Mouse (Mus musculus): ENCODE results near the gene 9430007A20Rik.
"Not testable (repeated sequence)": the region's sequence is repeated elsewhere in the genome, so short reads cannot be mapped to it uniquely, and the experiment has no call there.

Gene 9430007A20Rik

DNA sequence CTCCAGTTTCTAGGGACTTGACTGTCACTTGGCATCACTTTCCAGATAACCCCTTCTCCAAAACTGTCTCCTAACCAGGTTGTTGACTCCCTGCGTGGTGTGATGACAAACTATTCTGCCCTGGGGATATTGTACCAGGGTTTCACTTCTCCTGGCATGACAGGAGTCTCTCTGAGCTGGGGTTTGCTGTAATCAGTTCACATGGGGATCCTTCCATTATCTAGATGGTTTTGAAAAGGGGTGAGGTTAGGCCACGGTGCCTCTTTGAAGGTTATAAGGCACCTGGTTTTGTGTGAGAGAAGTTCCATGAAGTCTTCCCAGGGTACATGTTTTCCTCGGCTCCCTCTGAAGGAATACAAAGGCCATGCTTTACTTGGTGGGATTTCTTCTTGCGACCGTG lies at the start of gene 9430007A20Rik:
TSS of gene 9430007A20Rik (plus strand) at position 301 of the 400 bp plus-strand sequence.
- in situ Hi-C loops (cut with MboI, MseI), result no loop called here

GRCm38 (mm10) chr4:144493331-144493730 lies 26.3 kb upstream of the 9430007A20Rik start:
- in situ Hi-C loops (cut with MboI, MseI), result no loop called here

GRCm38 (mm10) chr4:144506518-144506917 lies 13.1 kb upstream of the 9430007A20Rik start:
- in situ Hi-C loops (cut with MboI, MseI), result no loop called here

DNA sequence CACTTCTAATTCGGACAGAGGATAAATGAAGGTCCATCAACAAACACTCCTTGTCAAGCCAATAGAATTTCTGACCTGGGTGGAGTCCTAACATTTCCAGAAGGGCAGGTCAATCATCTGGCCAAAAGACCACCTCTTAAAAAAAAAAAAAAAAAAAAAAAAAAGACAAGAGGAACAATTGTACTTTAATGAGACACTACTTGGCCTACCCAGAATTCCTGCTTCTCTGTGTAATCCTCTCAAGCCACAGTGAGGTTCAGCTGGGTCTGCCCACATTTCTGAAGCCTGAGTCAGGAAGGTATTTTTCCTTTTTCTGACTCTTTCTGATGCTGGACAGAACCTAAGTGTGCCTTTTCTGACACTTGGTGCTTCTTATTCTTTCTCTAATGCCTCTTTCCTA lies 25.1 kb downstream of the 9430007A20Rik start:
- in situ Hi-C loops (cut with MboI, MseI), result no loop called here

GRCm38 (mm10) chr4:144545339-144545738 lies 25.7 kb downstream of the 9430007A20Rik start:
- in situ Hi-C loops (cut with MboI, MseI), result not testable (repeated sequence)

DNA sequence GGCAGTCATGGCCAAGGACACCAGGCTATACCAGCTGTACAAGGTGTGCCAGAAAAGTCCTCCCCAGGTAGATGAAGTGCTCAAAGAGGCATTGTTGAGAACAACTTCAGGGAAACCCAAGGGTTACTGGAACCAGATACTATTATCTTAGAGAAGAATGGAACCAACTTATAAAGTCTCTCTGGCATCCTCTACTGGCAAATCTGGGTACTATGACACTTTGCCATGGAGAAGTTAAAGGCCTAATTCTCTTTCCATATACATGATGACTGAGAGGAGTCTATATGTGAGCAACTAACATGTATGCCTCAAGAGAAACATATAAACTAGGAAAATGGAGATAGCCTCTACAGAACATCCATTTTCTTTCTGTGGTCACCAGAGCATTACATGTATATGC lies 31.5 kb downstream of the 9430007A20Rik start:
- in situ Hi-C loops (cut with MboI, MseI), result no loop called here

GRCm38 (mm10) chr4:144559792-144560191 lies 40.2 kb downstream of the 9430007A20Rik start:
- in situ Hi-C loops (cut with MboI, MseI), result no loop called here

GRCm38 (mm10) chr4:144561205-144561604 lies 41.6 kb downstream of the 9430007A20Rik start:
- in situ Hi-C loops (cut with MboI, MseI), result no loop called here

GRCm38 (mm10) chr4:144565034-144565433 lies 45.4 kb downstream of the 9430007A20Rik start, which contains the start of gene Gm13124:
TSS of gene Gm13124 (minus strand) at chr4:144565134.
- in situ Hi-C loops (cut with MboI, MseI), result no loop called here

- in situ Hi-C loops (cut with MboI, MseI), result no loop called here
Measured at GRCm38 (mm10) chr4:144567752-144568151, 48.1 kb downstream of the 9430007A20Rik start.
